Mouse (Mus musculus) kidney, postnatal 36 days (tissue): ENCODE measurements at regions not wholly inside any gene's neighbourhood (a gene's known extent, or its start where the extent isn't known, plus 50 kb on each side); places are given as distances from the start of the nearest gene placed in this dataset.
"Not testable (repeated sequence)": the region's sequence is repeated elsewhere in the genome, so short reads cannot be mapped to it uniquely, and the experiment has no call there.

Experiments
- DNase-seq, 2 experiments: peaks; one replicate each; pipeline ENCODE4 v3.0.0; 2021 to 2022; ENCODE audit warnings: mixed read lengths in 2 of 2

DNA sequence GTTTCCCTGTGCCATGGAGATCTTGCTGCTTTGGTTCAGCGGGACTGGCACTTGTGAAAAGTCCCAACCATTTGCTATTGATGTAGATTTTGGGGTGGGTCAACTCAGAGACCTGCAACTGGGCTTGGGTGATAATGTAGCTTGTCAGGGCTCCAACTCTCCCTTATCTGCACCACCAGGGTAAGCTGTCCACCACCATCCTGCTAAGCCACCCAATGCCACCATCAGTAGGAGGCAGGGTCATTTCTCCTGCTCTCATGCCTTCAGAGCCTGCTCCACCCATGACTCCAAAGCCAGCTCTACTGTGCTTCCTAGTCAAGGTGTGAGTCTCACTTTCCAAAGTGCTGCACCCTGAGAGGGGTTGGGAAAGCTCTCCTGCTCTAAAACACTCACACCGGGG lies 776.2 kb downstream of the Diaph2 start:
- DNase-seq = no peak

DNA sequence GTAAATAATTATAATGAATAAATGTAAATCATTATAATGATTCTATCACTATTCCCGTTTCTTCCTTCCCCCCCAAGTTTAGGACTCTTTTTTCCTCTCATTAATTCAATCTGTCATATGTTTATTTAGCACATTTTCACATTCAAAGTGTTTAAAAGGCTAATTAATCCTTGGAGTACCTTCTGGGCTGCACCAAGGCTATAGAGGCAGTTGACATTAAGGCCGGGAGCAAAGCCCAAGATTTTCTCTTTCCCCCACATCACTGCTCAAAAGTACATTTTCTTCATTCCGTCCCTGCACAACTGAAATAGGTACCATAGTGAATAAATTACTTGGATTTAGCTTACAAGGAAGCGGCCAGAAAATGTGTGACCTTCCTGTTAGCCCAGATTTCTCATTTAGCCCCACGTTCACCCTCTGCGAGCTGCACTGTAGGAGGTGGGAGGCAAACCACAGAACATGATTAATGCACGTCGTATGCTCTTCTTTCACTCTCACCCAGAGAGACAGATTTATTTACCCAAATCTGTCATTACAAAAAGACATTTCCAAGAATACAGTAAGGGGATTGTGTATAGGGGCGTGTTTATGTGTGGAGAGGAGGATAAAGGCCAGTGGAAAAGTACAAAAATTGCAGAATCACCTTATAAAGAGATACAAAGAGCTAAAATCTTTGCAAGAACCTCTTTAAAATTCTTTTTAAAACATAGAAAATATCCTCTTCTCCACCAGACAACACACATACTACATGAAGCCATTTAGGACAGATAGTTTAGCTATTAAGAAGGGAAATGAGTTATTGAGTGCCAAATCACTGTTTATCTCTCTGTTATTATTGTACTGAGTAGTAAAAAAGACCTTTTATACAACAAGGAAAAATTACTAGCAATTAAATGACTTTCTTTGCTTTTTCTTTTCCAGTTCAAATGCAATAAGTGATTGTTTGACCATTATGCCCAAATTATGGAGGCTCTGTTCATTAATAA lies 783.9 kb downstream of the Diaph2 start:
- no peak for DNase-seq

DNA sequence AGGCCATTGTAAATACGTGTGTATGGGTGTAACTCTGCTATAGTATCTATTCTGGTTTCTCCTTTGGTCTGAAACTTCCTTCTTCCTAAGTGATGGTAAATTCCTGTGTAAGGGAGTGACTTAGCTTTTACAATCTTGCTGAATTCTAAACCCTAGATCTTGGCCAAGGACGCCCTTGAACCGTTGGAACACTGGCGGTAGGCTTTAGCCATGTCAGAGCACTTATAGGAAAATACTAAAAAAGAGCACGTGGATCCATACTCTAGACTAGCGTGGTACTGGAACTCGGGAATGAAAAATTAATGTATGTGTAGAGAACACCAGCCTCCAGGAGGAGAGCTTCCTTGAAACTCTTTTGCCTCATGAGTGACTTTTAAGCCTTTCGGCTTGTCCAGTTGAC lies 789.2 kb downstream of the Diaph2 start:
- DNase-seq = not testable (repeated sequence)

DNA sequence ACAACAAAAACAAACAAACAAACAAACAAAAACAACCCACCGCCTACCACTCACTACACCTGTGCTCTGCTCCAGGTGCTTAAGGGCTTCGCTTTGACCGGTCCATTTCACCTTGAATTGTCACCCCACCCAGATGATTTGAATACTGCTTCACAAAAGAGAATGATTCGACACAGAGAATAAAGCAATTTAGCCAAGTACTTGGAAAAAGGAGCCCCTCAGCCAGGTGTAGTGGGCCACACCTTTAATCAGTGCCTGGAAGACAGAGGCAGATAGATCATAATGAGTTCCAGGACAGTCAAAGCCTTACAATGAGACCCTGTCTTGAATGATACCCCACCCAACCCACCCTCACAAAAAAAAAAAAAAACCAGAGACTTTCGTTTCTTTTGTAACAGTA lies 798.5 kb downstream of the Diaph2 start:
- DNase-seq = no peak

DNA sequence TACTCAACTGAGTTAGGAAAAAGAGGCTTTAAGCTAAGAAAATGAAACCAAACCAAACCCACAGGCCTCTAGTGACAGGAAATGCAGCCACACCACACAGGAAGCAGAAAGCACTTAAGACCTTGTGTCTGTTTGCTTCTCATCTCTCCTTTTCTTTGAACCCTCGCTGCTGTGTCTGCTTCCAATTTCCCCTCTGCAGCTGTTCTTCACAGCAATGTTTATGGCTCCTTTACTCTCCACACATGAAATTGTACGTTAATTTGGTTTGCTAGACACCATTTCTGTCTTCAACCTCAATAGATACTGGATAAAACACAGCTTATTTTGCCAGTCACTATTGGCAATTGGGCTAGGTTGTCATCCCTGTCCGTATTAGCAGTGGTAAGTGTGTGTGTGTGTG lies 799.7 kb downstream of the Diaph2 start:
- no peak for DNase-seq

DNA sequence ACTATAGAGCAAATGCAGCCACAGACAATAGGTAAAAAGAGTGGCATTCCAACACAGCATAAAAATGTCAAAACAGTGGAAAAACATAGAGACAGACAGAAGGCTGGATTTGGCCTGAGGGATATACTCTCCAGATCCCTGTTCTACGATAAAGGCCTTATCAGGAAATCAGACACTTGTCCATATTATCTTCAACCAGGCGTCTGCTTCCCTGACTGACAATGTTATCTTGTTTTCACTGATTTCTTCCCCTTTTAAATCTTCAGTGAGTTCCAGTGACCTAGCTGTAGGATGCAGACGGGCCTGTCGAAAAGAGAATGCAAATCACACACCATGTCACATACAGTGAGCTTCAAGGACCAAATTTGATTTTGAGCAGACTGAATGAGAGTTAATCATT lies 800.4 kb downstream of the Diaph2 start:
- DNase-seq = no peak

DNA sequence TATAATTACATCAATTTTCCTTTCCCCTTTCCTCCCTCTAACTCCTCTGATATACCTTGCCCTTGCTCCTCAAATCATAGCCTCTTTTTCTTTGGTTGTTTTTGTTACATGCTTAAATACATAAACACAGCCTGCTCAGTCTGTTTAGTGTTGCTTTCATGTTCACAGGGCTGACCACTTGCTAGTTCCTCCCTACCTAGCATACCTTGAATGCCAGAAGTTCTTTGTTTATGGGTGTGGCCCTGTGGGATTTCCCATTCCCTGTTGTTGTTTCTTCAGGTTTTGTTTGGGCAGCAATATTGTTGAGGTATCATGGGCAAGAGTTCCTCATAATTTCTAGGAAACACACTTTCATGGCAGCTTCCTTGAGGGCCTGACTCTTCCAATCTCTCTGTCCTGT lies 807.7 kb downstream of the Diaph2 start:
- no peak for DNase-seq

DNA sequence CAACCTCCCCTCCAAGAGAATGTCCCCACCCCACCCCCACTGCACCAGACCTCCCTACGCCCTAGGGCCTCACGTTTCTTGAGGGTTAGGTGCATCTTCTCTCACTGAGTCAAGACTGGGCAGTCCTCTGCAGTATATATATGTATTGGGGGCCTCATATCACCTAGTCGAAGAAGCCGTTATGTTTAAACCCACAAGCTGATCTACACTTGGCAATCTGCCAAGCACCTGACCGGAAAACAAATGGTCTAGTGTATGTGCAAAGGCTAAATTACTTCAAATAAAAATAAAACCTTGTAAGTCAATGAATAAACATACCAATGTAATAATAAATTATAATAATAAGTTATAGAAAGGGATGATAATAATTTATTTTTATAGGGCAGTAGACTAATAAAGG lies 828.2 kb downstream of the Diaph2 start:
- DNase-seq = no peak

DNA sequence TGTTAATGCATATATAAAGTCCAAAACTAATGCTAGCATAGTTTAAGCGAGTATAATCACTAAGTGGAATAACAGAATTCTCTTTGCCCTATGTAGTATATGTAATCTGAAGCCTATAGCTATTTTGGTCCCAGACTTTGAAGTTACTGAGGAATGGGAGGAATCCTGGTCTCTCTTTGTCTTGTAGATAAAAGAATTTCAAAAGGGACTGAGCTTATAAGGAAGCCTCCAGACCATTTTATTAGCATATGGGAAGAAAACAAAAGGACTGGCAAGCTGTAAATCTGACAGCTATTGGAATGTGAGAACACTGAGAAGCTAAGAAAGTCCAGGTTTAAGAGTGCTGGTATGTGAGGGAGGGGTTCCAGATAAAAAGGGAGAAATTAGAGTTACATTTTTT lies 847.1 kb downstream of the Diaph2 start:
- no peak for DNase-seq

DNA sequence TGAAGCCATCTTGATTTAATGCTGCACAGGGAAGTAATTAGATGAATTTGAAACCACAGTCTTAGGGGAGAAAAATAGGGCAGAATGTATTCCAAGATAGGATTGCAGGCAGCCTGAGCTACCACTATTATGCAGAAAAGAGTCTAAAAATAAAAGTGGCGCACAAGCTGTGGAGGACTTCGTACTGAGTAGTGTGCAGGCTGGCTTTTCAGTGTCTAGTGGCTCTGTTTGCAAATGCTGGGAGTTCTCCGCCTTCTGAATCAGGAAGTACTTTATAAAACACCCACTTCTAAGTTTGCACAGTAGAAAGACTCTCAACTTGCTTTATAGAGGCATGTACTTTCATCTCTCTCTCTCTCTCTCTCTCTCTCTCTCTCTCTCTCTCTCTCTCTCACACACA lies 852.4 kb downstream of the Diaph2 start:
- no peak for DNase-seq

DNA sequence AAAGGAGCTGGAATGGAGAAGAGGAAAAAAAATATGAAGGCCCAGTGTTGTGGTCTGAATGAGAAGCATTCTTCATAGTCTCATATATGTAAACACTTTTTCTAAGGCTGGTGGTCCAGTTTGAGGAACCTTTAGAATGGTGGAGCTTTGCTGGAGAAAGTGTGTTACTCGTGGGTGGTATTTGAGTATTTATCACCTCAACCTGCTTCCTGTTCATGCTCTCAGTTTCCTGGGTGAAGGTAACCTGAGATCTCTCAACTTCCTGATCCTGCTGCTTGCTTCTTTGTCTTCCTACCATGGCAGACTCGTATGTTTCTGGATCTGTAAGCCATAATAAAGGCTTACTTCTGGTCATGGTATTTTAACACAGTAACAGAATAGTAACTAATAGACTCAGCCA lies 889.0 kb downstream of the Diaph2 start:
- no peak for DNase-seq

DNA sequence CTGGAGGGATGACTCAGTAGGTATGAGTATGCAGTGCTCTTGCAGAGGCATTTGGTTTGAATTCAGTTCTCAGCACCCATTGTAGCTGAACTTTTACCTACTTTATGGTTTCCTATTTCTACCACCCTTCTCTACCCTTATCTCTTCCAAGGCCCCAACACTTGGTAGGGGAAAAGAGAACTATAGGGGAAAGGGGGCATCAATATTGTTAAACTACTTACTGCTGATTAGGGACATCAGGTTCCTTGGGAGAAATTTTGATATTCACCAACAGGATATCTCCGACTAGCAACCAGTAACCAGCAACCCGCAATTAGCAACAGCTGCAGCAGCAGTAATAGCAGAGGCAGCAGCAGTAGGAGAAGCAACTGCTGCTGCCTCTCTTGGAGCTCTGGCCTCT lies 906.3 kb downstream of the Diaph2 start:
- no peak for DNase-seq

DNA sequence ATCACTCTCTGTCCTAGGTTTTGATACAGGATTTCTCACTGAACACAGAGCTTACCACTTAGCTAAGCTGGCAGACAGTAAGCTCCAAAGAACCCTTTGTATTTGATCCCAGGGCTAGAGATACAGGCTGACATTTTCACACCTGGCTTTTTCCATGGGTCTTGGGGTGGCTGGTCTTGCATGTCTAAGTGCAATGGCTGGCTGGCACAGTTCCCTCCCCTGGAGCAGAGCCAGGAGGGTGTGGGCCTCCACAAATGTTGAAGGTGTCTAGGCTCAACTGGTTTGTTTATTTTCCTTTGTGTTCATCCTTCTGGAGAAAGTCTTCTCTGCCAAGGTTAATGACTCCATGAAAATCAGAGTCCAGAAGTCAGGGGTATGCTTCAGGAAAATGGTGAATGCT lies 934.8 kb downstream of the Diaph2 start:
- peak; percentile 16 to 62 for DNase-seq

DNA sequence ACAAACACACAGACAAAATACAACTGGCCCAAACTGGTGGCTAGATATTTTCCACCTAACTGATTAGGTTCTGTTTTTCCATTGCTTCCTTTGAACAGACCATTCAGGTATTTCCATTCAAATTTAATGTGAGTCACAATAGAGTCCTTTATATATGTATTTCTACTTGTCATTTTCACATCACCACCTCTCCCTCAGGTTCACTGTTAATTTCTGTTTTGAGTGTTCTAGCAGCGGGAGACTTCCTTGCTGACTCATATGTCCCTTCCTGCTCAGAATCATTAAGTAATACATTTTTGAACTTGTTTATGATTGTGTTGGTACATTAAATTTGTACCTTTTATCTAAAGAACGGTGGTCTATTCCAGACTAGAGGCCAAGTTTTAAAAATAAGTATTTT lies 959.4 kb downstream of the Diaph2 start:
- DNase-seq = no peak

DNA sequence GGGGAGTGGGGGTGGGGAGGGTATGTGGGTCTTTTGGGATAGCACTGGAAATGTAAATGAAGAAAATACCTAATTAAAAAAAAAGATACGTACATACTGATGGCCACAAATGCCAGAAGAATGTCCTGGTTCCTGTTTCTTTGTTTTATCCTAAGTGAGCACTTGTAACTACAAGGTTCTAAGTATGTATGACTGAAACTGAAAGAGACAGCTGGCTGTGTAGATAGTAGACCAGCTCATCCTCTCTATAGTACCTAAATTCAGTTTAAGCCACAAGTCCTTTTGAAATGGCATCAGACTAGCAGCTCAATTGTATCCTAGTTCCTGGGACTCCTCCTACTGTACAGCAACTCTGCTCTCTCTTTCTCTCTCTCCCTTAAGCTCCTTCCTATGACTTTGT lies 994.6 kb downstream of the Diaph2 start:
- DNase-seq = not testable (repeated sequence)
